Mouse (Mus musculus): ENCODE measurements around the gene Kcnip1. TPM values are rescaled to one million over a fixed set of nuclear protein-coding genes. Genes with fewer than 3 reads are reported as not detected.

Kcnip1 gene
- polyA plus RNA-seq, 1 experiment from 2014 or later = 3.5 TPM

DNA sequence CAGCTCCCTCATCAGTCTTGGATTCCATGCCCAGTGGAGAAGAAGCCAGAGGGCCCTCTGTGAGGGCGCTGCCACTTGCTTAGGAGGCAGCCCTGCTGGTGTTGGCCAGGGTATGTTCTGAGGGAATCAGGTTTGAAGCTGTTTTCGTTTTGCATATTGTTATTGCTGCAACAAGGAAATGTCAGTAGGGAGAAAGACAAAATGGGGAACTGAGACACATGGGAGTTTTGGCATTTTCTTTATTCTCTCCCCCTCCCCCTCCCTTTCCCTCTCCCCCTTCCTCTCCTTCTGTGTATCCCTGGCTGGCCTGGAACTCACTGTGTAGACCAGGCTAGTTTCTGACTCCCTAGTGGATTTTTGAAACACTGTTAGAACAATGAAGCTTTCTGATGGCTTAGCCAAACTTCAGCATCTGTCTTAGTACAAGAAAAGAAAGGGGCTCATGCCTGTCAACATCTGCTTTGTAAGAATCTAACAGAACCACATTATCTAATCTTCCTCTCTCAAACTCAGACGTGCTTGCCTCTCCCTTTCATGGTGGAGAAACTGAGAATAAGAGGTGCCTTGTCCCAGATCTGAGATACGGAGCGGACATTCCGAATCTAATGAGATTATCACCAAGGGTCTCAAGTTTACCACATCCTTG is 19.2 kb upstream of the Kcnip1 start:
- no peak for ATAC-seq (replicated peaks; ENCODE audit: insufficient number of reproducible peaks, low FRiP score, low TSS enrichment, low read depth)
- DNase-seq (ENCODE audit: low spot score) = no peak
- H3K27me3 ChIP-seq (ENCODE audit: control insufficient read depth, insufficient read depth, low read length) = no peaks in the 10 kb centered on the region
- no peaks in the 10 kb centered on the region for H3K4me1 ChIP-seq (ENCODE audit: control insufficient read depth, insufficient read depth, low read length)
- no peak overlapping the region for H3K4me3 ChIP-seq (ENCODE audit: low read depth, low read length)
- no peak overlapping the region for H3K9ac ChIP-seq (replicated peaks; ENCODE audit: low read length)
- no peaks in the 10 kb centered on the region for H3K9me3 ChIP-seq (replicated peaks; ENCODE audit: control insufficient read depth, low read length)
- 52% methylated on average over 6 of the region's 6 CpGs for WGBS
- no peak overlapping the region for H3K27ac ChIP-seq (replicated peaks; ENCODE audit: low read depth, low read length)
- no peak overlapping the region for H3K4me2 ChIP-seq (ENCODE audit: low read depth, low read length)
- H3K36me3 ChIP-seq (replicated peaks; ENCODE audit: control insufficient read depth, insufficient read depth, low read depth, low read length) = no peaks in the 10 kb centered on the region

DNA sequence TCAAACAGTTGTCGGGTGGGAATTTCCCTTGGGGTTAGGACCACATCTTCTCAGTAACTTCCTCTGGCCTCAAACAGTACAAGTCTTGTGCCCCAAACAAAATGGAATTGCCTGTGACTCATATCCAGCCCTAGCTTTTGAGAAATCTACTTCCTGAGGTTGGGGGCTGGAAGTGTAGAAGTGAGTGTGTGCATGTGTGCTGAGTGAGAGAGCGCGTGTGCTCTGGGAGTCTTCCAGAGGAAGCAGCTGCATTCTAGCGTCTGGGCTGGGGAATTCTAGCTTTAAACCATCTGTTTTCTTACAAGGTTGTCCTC is 17.9 kb upstream of the Kcnip1 start:
- WGBS = 65% methylated on average over 4 of the region's 4 CpGs
- Histone ChIP-seq H3K27me3 (ENCODE audit: control insufficient read depth, insufficient read depth, low read length) (no peaks in the 10 kb centered on the region), H3K9me3 (replicated peaks; ENCODE audit: control insufficient read depth, low read length) (no peaks in the 10 kb centered on the region), H3K27ac (replicated peaks; ENCODE audit: low read depth, low read length) (no peak overlapping the region), H3K9ac (replicated peaks; ENCODE audit: low read length) (no peak overlapping the region), H3K4me3 (ENCODE audit: low read depth, low read length) (no peak overlapping the region), H3K4me1 (ENCODE audit: control insufficient read depth, insufficient read depth, low read length) (no peaks in the 10 kb centered on the region), H3K4me2 (ENCODE audit: low read depth, low read length) (no peak overlapping the region), H3K36me3 (replicated peaks; ENCODE audit: control insufficient read depth, insufficient read depth, low read depth, low read length) (no peaks in the 10 kb centered on the region)
- ATAC-seq (replicated peaks; ENCODE audit: insufficient number of reproducible peaks, low FRiP score, low TSS enrichment, low read depth) = 0 out of 2 replicates have a peak, but pooled peaks have one; percentile 39
- DNase-seq (ENCODE audit: low spot score) = no peak

DNA sequence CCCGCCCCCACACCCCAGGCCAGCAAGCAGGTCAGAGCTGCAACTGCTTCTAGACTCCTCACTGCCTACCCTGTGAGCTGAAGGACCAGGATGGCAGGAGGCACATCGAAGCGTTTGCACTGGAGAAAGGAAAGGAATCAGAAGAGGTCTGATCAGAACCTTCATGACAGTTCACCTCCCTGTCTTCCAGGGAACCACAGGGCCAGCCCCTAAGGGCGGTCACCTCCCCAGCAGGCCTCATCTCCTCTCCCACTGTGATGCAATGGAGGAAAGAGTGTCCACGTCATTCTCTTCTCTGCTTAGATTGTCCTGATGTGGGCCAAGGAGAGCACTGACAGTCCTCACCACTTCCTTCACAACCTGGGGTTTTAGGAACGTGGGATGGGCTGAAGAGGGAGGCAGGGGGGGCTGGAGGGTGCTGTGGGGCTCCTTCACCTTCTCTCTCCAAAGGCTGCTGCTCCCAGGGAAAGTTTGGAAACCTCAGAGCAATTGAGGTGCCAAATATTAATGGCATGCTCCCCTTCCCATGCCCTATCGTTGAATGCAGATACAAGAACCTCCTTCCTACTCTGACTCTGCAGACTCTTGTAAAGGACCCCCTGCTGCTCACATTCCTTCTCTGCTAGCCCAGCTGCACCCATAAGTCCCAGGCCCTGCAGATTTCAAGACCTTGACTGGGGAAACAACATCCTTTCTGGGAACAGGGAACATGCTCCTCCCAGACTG is 17.3 kb upstream of the Kcnip1 start:
- 78% methylated on average over 7 of the region's 7 CpGs for WGBS
- no peak for DNase-seq (ENCODE audit: low spot score)

DNA sequence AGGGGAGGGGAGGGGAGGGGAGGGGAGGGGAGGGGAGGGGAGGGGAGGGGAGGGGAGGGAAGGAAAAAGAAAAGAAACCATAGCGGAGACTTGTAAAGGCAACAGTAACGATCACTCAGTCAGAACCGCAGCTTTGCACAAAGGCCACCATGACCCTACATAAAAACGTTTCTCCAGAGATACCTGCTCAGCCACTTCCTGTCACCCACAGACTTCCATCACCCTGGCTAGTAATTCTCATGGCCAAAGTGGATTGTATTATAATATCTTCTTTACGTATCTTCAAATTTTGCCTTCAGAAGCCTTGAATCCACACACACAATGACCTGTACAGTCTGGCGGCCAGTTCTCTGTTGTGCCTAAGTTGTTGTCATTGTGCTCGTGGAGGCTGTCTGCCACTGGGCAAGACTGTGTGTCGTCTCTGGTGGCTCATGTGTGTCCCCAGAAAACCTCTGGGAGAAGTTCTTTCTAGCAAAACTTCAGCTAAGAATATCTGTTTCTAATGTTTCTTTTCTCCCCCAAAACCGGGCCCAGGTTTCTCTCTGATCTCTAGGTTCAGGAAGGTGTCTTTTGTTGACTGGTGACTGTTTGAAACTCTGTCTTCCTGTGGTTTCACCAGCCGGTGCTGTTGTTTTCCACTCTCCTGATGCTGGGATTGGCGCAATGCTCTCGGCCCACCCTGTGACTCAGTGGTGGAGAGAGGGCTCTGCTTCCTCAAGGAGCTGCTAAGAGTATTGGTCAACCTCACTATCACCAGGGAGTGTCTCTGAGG is 16.6 kb upstream of the Kcnip1 start:
- H3K9me3 ChIP-seq (replicated peaks; ENCODE audit: control insufficient read depth, low read length) = no peaks in the 10 kb centered on the region
- no peak overlapping the region for H3K9ac ChIP-seq (replicated peaks; ENCODE audit: low read length)
- H3K27ac ChIP-seq (replicated peaks; ENCODE audit: low read depth, low read length) = no peak overlapping the region
- DNase-seq (ENCODE audit: low spot score) = no peak
- no peak for ATAC-seq (replicated peaks; ENCODE audit: insufficient number of reproducible peaks, low FRiP score, low TSS enrichment, low read depth)
- no peaks in the 10 kb centered on the region for H3K27me3 ChIP-seq (ENCODE audit: control insufficient read depth, insufficient read depth, low read length)
- H3K4me2 ChIP-seq (ENCODE audit: low read depth, low read length) = no peak overlapping the region
- no peak overlapping the region for H3K4me3 ChIP-seq (ENCODE audit: low read depth, low read length)
- WGBS = 81% methylated on average over 12 of the region's 12 CpGs
- H3K4me1 ChIP-seq (ENCODE audit: control insufficient read depth, insufficient read depth, low read length) = no peaks in the 10 kb centered on the region
- no peaks in the 10 kb centered on the region for H3K36me3 ChIP-seq (replicated peaks; ENCODE audit: control insufficient read depth, insufficient read depth, low read depth, low read length)

More for the DNA sequence above, 17.3 kb upstream of the Kcnip1 start:
- no peak for ATAC-seq (replicated peaks; ENCODE audit: insufficient number of reproducible peaks, low FRiP score, low TSS enrichment, low read depth)
- Histone ChIP-seq H3K4me1 (ENCODE audit: control insufficient read depth, insufficient read depth, low read length) (no peaks in the 10 kb centered on the region), H3K36me3 (replicated peaks; ENCODE audit: control insufficient read depth, insufficient read depth, low read depth, low read length) (no peaks in the 10 kb centered on the region), H3K9me3 (replicated peaks; ENCODE audit: control insufficient read depth, low read length) (no peaks in the 10 kb centered on the region), H3K27ac (replicated peaks; ENCODE audit: low read depth, low read length) (no peak overlapping the region), H3K4me3 (ENCODE audit: low read depth, low read length) (no peak overlapping the region), H3K4me2 (ENCODE audit: low read depth, low read length) (no peak overlapping the region), H3K9ac (replicated peaks; ENCODE audit: low read length) (no peak overlapping the region), H3K27me3 (ENCODE audit: control insufficient read depth, insufficient read depth, low read length) (no peaks in the 10 kb centered on the region)

DNA sequence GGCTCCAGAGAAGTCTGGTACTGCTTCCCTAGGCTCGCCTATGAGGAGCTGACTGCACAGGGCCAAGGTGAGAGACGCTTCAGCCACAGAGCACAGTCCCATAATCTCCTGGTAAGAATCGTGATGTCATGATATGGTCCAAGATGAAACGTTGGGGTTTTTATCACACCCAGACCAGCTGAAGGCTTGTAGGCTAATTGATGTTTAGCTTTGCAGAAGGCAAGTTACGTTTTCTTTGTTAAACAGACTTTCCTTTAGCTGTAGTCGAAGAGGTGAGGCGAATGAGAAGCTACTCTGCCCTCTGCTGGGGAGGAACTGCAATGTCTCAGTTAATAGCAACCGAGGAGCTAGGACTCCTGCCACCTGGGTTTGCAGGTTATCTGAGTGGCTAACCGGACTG is 15.8 kb upstream of the Kcnip1 start:
- no peaks in the 10 kb centered on the region for H3K4me1 ChIP-seq (ENCODE audit: control insufficient read depth, insufficient read depth, low read length)
- ATAC-seq (replicated peaks; ENCODE audit: insufficient number of reproducible peaks, low FRiP score, low TSS enrichment, low read depth) = no peak
- no peak overlapping the region for H3K4me2 ChIP-seq (ENCODE audit: low read depth, low read length)
- no peak overlapping the region for H3K9ac ChIP-seq (replicated peaks; ENCODE audit: low read length)
- H3K9me3 ChIP-seq (replicated peaks; ENCODE audit: control insufficient read depth, low read length) = no peaks in the 10 kb centered on the region
- 43% methylated on average over 9 of the region's 9 CpGs for WGBS
- H3K27me3 ChIP-seq (ENCODE audit: control insufficient read depth, insufficient read depth, low read length) = no peaks in the 10 kb centered on the region
- H3K4me3 ChIP-seq (ENCODE audit: low read depth, low read length) = no peak overlapping the region
- DNase-seq (ENCODE audit: low spot score) = peak; percentile 82
- no peak overlapping the region for H3K27ac ChIP-seq (replicated peaks; ENCODE audit: low read depth, low read length)
- no peaks in the 10 kb centered on the region for H3K36me3 ChIP-seq (replicated peaks; ENCODE audit: control insufficient read depth, insufficient read depth, low read depth, low read length)

DNA sequence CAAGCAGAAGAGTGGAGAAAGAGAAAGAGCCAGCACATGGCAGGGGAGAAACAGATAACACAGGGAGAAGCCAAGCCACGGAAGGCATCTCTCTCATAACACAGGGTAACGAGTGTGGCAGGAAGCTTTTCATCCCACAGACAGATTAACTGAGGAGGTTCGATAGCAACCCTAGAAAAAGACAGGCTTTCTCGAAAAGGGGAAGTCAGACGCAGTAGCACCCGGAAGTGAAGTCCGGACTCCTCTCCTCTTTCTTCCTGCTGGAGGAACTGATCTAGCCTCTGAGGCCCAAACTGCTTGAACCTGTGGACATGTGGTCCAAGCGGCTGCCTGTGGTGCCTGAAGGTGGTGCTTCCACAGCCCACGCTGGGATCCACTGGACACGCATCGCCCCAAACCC is 15.3 kb upstream of the Kcnip1 start:
- H3K9me3 ChIP-seq (replicated peaks; ENCODE audit: control insufficient read depth, low read length) = no peaks in the 10 kb centered on the region
- WGBS = 81% methylated on average over 11 of the region's 11 CpGs
- no peak overlapping the region for H3K27ac ChIP-seq (replicated peaks; ENCODE audit: low read depth, low read length)
- no peak overlapping the region for H3K4me3 ChIP-seq (ENCODE audit: low read depth, low read length)
- no peak overlapping the region for H3K9ac ChIP-seq (replicated peaks; ENCODE audit: low read length)
- ATAC-seq (replicated peaks; ENCODE audit: insufficient number of reproducible peaks, low FRiP score, low TSS enrichment, low read depth) (no peak), DNase-seq (ENCODE audit: low spot score) (no peak)
- no peak overlapping the region for H3K4me2 ChIP-seq (ENCODE audit: low read depth, low read length)
- H3K27me3 ChIP-seq (ENCODE audit: control insufficient read depth, insufficient read depth, low read length) = no peaks in the 10 kb centered on the region
- H3K36me3 ChIP-seq (replicated peaks; ENCODE audit: control insufficient read depth, insufficient read depth, low read depth, low read length) = no peaks in the 10 kb centered on the region
- H3K4me1 ChIP-seq (ENCODE audit: control insufficient read depth, insufficient read depth, low read length) = no peaks in the 10 kb centered on the region

DNA sequence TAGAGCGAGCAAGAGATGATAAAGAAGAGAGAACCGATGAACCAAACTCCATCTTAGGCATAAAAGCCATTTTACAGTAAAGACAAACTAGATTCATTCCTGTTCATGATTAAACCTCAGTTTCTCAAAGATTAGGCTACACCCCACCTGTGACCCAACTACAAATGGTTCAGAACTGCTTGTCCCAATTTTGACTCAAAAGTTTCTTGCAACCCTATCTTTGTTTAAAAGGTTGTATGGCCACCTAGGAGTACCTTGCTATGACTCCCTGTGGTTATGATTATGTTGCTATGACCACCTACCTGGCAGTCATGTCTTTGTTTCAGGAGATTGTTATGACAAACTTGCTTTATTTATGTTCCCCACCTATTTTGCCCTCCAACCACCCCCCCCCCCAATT is 14.7 kb upstream of the Kcnip1 start:
- H3K9me3 ChIP-seq (replicated peaks; ENCODE audit: control insufficient read depth, low read length) = no peaks in the 10 kb centered on the region
- 89% methylated on average over 2 of the region's 2 CpGs for WGBS
- H3K4me1 ChIP-seq (ENCODE audit: control insufficient read depth, insufficient read depth, low read length) = no peaks in the 10 kb centered on the region
- DNase-seq (ENCODE audit: low spot score) (no peak), ATAC-seq (replicated peaks; ENCODE audit: insufficient number of reproducible peaks, low FRiP score, low TSS enrichment, low read depth) (no peak)
- H3K4me3 ChIP-seq (ENCODE audit: low read depth, low read length) = no peak overlapping the region
- H3K4me2 ChIP-seq (ENCODE audit: low read depth, low read length) = no peak overlapping the region
- no peaks in the 10 kb centered on the region for H3K36me3 ChIP-seq (replicated peaks; ENCODE audit: control insufficient read depth, insufficient read depth, low read depth, low read length)
- no peak overlapping the region for H3K9ac ChIP-seq (replicated peaks; ENCODE audit: low read length)
- H3K27me3 ChIP-seq (ENCODE audit: control insufficient read depth, insufficient read depth, low read length) = no peaks in the 10 kb centered on the region
- no peak overlapping the region for H3K27ac ChIP-seq (replicated peaks; ENCODE audit: low read depth, low read length)

DNA sequence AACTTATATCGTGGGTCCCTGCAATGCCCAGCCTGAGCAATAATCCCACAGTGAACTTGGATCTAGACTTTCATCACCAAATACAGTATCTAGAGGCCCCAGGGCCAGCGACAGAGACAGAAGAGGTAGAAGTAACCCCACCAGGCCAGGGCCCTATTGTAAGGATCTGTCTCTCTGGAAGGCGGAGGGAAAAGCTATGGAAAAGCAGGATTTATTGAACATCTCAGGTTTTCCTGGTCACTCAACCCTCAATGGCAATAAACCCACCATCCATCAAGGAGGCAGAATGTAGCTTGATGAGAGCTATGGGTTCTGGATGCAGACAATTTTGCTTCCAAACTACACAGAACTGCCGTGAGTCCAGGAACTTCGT is 9.6 kb upstream of the Kcnip1 start:
- H3K36me3 ChIP-seq (replicated peaks; ENCODE audit: control insufficient read depth, insufficient read depth, low read depth, low read length) = no peaks in the 10 kb centered on the region
- no peak overlapping the region for H3K4me3 ChIP-seq (ENCODE audit: low read depth, low read length)
- no peak for ATAC-seq (replicated peaks; ENCODE audit: insufficient number of reproducible peaks, low FRiP score, low TSS enrichment, low read depth)
- no peak overlapping the region for H3K4me2 ChIP-seq (ENCODE audit: low read depth, low read length)
- WGBS = 76% methylated on average over 5 of the region's 5 CpGs
- H3K27me3 ChIP-seq (ENCODE audit: control insufficient read depth, insufficient read depth, low read length) = no peaks in the 10 kb centered on the region
- H3K4me1 ChIP-seq (ENCODE audit: control insufficient read depth, insufficient read depth, low read length) = no peaks in the 10 kb centered on the region
- no peak overlapping the region for H3K27ac ChIP-seq (replicated peaks; ENCODE audit: low read depth, low read length)
- no peaks in the 10 kb centered on the region for H3K9me3 ChIP-seq (replicated peaks; ENCODE audit: control insufficient read depth, low read length)
- DNase-seq (ENCODE audit: low spot score) = no peak
- no peak overlapping the region for H3K9ac ChIP-seq (replicated peaks; ENCODE audit: low read length)

Measured in embryonic facial prominence, embryonic 11.5 days (tissue).